Mouse (Mus musculus) ovary, postnatal 14 days (tissue): ENCODE data around the gene Oxct2b.
"Not testable (repeated sequence)": the region's sequence is repeated elsewhere in the genome, so short reads cannot be mapped to it uniquely, and the experiment has no call there.

Experiments
- DNase-seq: peaks from one replicate; pipeline ENCODE4 v3.0.0; 2022; ENCODE audit warnings: low spot score

Gene Oxct2b

DNA sequence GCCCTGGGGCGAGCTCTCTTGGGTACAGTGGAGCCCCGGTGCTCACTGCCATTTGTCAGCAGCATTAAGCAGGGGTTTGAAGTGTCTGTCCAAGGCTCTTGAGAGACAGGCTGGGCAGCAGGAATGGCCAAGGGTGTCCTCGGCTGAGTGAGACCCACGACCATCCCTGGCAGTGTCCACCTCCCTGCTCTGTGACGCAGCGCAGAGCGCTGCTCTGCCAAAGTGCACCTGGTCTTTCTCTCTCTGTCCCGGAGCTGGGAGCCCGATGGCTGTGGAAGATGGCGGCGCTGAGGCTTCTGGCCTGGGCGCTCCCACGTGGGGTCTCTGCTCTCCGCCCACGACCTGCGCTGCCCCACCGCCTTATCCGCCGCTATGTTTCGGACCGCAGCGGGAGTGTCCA, at the start of gene Oxct2b:
TSS of gene Oxct2b (plus strand) at position 256 of the 400 bp plus-strand sequence.
- DNase-seq: no peak

DNA sequence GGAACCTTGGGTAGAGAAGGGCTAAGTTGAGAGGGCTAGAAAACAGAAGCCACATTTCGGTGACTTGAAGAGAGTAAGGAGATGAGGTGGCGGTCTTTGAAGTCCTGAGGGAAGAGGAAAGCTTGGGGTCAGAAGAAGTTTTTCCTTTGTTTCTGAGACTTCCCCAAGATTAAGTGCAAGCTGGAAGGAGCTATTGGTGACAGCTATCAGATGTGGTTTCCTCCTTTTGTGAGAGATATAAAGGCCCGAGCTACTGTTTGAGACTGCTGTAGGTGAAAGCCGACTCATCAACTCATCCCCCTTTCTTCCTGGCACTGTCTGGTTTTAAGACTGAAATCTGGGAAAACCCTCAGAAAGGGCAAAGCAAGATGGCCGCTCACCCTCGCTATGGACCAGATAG, 47.4 kb upstream of the Oxct2b start:
- no peak for DNase-seq

DNA sequence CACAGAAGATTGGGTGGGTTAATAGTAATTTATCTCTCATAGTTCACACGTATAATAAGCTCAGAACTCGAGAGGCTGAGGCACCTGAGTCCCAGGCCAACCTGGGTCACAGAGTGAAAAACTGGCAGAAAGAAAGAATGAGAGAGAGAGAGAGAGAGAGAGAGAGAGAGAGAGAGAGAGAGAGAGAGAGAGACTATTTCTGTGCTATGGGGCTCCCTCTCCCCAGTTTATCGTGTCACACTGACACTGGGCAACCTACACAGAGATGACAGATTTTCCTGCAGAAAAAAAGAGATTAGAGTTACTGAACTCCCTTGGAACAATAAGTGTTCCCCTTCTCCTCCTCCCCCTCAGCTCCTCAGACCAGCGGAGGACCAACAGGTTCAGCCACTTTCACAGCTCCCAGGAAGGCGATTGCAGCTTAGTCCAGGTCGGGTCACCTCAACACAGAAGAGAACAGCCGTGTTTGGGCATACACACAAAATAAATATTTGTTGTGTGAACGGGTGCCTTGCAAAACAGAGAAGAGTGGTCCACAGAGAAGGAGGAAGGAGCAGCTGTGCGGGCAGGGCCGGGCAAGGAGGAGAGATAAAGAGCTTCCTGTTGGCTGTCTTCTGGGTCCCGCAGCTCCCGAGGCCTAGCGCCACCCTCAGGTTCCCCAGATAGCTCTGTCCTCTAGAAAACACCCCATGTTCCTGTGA, 44.6 kb upstream of the Oxct2b start:
- DNase-seq: peak; percentile 37

DNA sequence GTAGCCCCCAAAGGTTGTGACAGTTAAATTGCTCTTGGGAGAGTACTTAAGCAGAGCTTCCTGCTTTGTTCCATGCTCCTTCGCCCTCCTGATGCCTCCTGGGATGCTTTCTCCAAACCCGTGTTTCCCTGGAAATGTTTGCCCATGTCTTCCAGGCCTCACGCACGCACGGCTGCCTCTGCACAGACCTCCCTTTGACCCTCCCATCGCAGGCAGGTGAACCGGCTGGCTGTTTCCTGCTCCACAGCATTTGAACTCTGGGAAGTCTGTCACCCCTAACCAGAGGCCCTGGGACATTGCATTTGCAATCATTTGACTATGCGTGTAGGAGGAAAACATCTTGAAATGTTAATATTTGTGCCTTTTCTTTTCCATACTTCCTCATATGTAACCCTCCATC, 39.1 kb upstream of the Oxct2b start:
- no peak for DNase-seq

DNA sequence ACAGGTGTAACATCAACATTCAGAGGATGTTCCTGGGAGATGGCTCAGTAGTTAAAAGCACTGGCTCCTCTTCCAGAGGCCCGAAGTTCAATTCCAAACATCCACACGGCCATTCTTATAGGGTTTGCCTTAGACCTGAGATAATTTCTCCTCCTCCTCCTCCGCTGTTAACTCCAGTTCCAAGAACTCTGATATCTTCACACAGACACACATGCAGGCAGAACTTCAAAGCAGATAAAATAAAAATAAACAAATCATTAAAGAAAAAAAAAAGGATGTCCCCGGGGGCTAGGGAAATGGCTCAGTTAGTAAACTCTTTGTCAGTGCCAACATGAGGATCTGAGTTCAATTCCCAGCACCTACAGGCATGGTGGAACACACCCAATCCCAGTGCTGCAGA, 37.8 kb upstream of the Oxct2b start:
- DNase-seq: no peak

DNA sequence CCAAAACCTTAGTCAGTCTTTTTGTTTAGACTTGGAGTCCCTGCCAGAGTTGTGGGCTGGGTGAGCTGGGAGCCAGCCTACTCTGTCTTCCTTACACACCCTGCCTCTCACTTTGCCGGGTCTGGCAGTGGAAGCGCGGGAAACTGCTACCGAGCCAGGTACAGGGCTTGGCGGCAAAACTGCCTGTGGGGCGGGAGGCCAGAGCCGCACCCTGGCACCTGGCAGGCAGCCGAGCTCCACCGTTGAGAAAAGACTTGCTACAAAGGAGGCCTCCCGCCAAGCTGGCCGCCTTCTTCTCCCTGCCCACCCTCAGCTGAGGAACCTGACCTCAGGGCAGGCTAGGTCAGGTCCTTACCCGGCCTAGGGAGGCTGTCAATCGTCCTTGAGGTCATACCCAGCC, 35.3 kb upstream of the Oxct2b start:
- peak; percentile 70 for DNase-seq

DNA sequence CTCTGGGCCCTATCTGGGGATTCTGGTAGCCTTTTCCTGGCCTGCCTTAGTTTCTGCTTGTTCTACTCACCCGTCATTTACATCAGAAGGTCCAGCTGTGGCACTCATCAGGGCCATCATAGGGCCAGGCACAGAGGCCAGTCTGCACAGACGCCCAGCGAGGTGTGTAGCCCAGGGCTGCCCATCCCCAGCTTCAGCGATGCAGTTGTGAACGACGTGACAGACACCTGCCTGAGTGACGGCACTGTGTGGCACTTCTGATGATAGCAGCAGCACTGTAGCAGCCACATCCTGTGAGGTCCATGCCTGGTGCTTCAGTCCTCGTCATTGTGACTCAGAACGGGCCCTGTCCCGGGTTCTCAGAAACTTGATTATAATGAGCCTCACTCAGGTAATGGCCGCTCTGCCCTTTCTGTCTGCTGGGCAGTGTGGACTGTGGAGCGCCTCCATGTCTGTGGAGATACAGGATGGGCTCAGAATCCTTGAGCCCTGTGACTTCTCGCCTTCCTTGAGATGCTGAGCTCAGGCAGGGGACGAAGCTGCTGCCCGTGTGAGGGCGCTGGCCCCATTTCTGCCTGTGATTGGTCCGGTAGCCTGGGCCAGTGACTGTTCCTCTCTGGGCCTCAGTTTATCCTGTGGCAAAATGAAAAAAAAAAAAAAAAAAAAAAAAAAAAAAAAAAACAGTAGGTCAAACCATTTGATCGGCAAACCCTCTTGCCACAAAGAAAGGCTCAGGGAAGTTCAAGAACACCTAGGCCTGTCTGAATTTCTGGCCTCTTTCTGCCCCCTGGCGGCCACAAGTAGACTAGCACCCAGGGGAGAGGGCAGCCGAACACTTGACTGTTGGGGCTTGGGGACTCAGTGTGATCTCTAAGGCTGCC, 33.5 kb upstream of the Oxct2b start:
- peak; percentile 61 for DNase-seq

DNA sequence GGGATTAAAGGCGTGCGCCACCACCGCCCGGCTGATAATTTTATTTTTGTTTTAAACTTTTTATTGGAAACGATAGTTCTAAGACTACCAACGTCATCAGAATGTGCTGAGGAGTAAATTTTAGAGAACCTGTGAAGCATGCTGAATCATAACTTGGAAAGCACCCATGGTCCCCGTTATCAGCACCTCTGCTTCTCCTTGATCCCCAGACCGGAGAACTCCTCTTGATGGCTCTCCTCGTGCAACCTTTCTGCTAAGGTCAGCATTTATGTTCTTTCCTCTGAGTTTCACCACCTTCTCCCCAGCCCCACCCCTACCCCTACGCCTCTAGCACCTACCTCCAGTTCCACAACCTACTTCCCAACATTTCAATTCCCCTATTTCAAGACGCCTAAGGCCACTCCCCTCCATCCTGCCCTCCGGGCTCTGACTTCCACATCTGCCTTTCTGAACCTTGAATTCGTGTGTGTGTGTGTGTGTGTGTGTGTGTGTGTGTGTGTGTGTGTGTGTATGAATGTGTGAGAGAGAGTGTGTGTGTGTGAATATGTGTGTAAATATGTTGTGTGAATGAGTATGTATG, 32.7 kb upstream of the Oxct2b start:
- DNase-seq: no peak

DNA sequence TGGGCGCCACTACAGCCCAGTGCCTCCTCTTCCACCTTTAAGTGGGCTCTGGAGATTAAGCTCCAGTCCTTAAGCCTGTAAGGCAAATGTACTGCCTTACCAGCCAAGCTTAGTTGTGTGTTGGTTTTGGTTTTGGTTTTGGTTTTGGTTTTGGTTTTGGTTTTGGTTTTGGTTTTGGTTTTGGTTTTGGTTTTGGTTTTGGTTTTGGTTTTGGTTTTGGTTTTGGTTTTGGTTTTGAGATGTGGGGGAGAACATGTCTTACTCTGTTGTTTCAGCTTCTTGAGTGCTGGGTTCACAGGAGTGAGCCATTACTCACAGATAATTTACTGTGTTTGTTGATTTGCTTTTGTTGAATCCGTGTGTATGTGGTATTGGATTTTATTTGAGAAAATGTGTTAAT, 30.8 kb upstream of the Oxct2b start:
- DNase-seq: no peak

DNA sequence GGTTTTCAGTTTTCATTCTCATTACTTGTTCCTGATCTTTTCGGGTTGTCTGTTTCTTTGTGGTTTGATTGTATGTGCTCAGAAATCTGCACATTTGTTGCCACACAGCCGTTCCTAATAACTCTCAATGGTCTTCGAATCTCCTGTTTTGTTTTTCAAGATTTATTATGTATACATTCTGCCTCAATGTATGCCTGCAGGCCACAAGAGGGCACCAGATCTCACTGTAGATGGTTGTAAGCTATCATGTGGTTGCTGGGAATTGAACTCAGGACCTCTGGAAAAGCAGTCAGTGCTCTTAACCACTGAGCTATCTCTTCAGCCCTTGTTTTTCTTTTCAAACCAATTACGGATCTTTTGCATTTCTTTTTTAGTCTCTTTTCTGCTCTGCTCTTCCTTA, 29.7 kb upstream of the Oxct2b start:
- no peak for DNase-seq

DNA sequence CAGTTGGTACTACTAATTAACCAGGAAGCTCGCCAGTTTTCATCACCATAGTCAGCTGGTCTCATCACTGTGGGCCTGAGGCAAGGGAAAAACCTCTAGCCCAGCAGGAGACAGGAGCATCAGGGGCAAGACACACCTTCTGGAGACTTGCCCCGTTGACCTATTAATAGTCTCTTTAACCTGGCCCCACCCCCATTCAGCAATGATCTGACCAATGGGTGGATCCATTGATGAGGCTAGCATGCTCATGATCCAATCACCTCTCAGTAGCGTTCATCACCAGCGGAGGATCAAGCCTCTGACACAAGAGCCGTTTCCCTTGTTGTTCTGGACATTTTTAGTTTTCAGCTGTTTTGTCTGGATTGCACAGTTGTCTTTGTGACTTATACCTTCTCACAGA, 23.4 kb upstream of the Oxct2b start:
- no peak for DNase-seq

DNA sequence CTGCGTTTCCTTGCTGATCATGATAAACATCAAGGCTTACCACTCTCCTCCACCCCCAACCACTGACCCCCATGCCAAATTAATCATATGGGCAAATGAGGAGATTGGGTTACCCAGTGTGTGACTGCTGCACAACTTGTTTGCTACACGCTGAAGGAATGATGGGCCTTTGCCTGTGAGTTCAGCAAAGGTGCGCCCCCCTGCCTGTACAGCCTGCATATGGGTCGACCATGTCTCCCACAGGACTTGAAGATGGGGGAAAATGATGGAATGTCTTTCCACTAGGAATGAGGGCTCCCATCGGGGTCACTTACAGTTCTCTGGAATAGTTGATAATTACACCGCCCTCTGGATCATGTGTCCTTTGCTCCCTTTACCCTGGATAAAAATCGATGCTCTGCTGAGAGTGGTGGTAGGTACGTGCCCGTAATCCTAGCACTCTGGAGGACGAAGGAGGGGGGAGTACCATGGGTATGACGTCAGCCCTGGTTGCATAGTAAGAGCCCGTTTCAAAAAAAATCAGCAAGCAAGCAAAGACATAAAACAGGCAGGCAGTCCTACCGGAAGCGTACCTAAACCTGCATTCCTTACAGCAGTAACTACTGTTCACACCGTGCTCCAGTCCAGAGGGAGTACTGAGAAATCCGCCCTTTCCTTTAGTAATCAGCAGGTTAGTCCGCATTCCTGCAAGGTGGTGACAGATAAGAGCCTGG, 22.8 kb upstream of the Oxct2b start:
- DNase-seq: no peak

DNA sequence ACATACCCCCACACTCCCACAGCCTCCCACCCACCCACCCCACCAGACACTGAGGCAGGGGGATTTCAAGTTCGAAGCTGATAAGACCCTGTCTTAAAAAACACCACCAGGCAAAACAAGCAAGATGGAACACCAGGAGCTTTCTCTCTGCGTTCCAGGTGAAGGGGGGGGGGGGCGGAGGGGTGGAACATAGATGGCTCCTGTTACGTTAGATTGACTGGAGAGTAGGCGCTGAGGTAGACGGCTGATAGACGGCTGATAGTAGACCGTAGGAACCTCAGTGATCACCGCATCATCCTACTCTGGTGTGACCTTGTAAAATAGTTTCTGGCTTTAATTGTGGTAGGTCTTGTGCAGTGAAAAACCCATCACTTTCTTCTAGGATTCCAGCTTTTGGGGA, 22.2 kb upstream of the Oxct2b start:
- no peak for DNase-seq

DNA sequence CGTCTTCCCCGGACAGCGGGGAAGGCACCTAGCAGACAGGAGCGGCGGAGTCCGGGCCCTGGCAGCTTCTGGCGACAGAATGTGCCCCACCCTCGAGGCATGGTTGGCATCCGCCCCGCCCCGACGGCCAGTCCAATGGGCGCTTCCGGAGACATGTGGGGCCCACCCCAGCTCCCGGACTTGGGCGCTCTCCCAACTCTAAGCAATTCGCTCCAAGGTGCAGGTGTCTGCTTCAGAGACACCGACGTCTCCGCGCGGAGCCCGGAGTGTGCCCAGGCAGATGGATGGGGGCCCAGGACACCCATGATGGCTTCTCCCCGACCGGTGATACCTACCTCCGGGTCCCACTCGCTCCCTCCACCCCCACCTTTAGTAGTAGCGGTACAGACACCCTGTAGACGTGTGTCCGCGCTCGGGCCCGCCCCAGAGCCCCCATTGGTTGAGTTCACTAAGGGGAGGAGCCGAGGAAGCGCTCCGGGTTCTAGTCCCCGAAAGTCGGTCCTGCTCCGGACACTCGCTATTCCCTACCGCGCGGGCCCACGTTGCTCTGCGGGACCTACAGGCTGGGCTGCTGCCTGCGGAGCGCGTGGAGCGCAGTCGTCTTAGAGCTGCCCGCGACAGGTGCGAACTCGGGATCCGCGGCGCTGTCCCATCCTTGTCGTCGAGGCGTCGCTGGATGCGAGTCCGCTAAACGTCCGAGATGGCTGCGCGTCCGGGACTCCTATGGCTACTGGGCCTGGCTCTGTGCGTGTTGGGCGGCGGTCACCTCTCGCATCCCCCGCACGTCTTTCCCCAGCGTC, 11.2 kb upstream of the Oxct2b start, which contains the start of gene Bmp8b:
TSS of gene Bmp8b (plus strand) at position 515 of the 800 bp plus-strand sequence.
- DNase-seq: no peak

DNA sequence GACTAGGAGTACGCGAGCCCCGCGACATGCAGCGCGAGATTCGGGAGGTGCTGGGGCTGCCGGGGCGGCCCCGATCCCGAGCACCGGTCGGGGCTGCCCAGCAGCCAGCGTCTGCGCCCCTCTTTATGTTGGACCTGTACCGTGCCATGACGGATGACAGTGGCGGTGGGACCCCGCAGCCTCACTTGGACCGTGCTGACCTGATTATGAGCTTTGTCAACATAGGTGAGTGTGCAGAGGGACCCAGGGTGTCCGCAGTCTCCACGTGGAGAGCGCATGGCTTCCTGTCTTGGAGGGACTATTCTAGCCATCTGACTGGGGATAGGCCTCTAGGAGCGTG, 10.6 kb upstream of the Oxct2b start:
- no peak for DNase-seq

DNA sequence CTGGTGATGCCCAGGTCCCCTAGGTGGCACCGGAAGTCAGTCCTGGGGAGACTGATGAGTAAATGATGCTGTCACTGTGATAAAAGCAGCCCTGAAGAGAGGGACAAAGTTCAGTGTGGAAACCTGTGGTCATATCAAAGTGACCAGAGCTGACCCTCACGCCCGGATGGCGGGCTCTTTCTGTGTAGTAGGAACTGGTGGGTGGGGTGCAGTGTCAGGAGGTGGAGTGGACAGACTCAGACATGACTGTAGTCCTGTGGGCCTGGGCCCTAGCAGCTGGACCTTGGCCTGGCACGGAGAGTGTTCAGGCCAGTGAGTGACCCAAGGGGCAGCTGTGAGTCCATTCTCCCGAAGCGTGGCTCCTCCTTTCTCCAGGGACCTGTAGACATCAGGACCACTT, 10.1 kb upstream of the Oxct2b start:
- DNase-seq: not testable (repeated sequence)

DNA sequence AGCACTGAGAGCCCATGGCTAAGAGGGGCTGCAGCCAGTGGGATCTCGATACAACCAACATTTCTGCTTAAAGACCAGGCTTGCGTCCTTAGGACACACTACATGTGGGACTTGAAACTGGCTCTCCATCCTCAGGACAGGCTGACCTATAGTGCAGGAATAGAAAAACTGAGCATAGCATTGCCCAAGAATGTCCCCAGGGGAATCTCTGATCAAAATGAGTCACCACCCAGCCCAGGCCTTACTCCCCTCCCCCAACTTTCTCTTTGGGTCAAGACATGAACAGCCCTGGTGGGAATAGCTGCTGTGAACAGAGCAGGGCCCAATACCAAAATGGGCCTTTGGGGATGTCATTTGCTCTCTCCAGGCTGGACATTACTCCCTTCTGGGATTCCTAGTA, 9.2 kb upstream of the Oxct2b start:
- no peak for DNase-seq

DNA sequence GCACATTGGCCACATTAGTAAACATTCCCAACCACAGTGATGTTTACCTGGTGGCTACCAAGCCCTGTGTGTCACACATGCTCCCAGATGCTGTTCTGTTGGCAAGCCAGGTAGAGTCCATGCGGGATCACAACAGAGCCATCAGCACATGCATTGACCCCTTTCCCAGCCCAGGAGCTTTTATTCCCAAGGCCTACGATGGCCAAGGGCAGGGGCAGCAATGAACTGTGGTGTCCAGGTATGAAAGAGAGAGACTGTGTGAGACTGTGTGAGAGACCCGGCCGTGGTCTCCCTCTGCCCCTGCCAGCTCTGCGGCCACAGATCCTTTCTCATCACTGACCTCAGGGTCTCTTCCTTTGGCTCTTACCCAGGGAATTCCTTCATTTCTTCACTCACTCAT, 8.0 kb upstream of the Oxct2b start:
- no peak for DNase-seq

DNA sequence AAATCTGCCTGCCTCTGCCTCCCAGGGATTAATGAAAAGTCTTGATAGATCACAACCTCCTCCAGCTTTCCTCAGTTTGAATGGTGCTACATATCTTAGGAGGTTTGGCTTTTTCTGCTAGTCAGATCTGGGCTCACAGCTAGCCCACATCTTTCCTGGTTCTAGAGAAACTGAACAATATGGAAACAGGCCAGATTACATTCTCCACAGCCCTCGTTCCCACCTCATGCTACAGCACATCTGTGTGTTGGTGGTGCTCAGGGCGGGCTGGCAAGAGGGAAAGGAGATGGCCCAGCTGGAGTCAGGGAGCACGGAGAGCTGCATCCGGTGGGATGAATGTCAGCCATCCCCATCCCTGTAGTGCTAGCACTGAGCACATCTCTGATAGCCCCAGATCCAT, 5.3 kb upstream of the Oxct2b start:
- no peak for DNase-seq

DNA sequence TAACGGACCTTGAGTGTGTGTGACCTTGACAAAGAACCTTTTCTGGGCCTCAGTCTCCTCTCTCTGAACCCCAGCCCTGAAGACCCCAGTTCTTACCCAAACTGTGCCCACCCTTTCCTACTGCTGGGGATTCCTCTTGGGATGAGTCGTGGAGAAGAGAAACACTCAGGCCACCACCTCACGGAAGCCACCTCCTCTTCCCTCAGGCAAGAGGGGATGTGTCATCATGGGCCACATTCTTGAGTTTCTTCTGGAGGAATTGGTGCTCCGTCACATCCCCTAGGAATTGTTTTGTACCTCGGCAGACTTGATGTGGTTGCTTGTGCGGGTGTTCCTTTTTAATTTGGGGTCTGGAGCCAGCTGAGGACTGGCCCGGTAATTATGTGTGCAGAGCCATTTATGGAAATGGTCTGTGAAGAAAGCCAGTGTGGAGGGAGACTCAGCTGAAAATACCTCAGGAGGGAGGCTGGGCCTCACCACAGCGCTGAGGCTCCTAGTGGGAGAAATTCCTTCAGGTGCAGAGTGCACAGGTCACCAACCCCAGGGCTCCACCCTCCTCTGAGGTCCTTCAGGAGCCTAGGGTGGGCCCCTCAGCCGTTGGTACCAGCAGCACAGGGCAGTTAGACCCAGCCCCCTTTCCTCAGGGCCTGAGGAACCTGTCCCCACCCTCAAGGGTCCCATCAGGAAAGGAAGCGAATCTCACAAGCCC, 4.6 kb upstream of the Oxct2b start:
- DNase-seq: not testable (repeated sequence)

DNA sequence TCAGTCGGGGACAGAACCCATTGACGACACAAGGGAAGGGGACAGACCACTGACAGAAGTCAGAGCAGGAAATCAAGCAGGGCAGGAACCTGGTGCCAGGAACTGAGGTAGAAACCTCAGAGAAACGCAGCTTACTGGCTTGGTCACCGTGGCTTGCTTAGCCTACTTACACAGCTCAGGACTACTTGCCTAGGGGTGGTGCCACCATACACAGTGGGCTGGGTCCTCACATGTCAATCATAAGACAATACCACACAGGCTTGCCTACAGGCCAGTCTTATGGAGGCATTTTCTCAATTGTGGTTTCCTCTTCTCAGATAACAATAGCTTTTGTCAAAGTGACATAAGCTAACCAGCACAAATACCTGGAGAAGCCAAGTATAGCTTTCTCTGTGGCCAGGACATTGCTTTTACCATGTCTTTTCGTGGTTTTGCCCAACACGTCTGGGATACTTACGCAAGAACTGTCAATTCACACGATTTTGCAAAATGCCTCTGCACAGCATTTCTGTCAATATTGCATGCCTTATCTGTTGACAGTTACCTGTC, 3.8 kb upstream of the Oxct2b start:
- DNase-seq: no peak
